Mouse (Mus musculus): Measurements from ENCODE around the gene Asic4. TPM values are rescaled to one million over a fixed set of nuclear protein-coding genes. Genes with fewer than 3 reads are reported as not detected.
A peak's percentile ranks its signal among the peaks of the same experiment; 100 is the strongest.

Asic4 gene
- total and polyA plus RNA-seq, 3 experiments = 0.18 to 0.19 TPM; not detected in 1

DNA sequence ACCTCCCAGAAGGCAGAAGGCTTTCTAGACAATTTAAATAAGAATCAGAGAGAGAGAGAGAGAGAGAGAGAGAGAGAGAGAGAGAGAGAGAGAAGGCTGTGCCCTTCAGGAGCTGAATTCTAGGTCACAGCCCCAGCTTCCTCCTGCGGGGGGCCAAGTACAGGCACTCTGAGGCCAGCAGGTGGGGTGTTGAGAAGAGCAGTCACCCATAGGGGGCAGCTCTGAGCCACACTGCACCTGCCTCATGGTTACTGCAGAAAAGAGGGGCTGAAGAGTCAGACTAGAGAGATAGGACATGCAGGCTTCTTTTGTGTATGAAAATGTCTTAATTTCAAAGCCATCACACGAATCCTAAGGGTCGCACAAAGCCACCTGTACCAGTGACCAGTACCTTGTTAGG, 36.5 kb upstream of the Asic4 start:
- no peak overlapping the region for H3K9ac ChIP-seq (ENCODE audit: control insufficient read depth, low read depth, low read length, poor library complexity, severe bottlenecking)
- no peaks in the 10 kb centered on the region for H3K79me2 ChIP-seq (ENCODE audit: control insufficient read depth, insufficient read depth, low read length, poor library complexity)
- H3K9me3 ChIP-seq (replicated peaks; ENCODE audit: insufficient read depth, low read length) = no peaks in the 10 kb centered on the region
- H3K4me1 ChIP-seq (ENCODE audit: control insufficient read depth in 1 of 2, insufficient read depth in 2 of 2, low read length in 2 of 2) = no peaks in the 10 kb centered on the region
- no peaks in the 10 kb centered on the region for H3K27me3 ChIP-seq (ENCODE audit: control insufficient read depth in 1 of 2, insufficient read depth in 2 of 2, low read length in 2 of 2)
- H3K4me3 ChIP-seq (ENCODE audit: control insufficient read depth in 1 of 2, insufficient read depth in 1 of 2, low read depth in 2 of 2, low read length in 2 of 2) = no peak overlapping the region
- TF ChIP-seq ZNF384 (IDR thresholded peaks at IDR 0.05; ENCODE audit: low read depth, low read length) (no peak), MYB (IDR thresholded peaks at IDR 0.05; ENCODE audit: low read depth, low read length) (no peak), RAD21 (IDR thresholded peaks at IDR 0.05; ENCODE audit: low read depth, low read length) (peak; percentile 49), JUND (IDR thresholded peaks at IDR 0.05; ENCODE audit: low read depth, low read length) (peak; percentile 22; the same call in 1 of the 2 replicates), CTCF (IDR thresholded peaks at IDR 0.05 in 2 of 3, conservative IDR thresholded peaks at IDR 0.05 in 1 of 3; ENCODE audit: control insufficient read depth in 1 of 3, insufficient read depth in 1 of 3, low read depth in 2 of 3, low read length in 3 of 3, poor library complexity in 1 of 3, severe bottlenecking in 1 of 3) (peak; percentile 76 to 92 (median 82)), MYC (IDR thresholded peaks at IDR 0.05; ENCODE audit: low read depth, low read length) (0 out of 2 replicates have a peak, but pooled peaks have one; percentile 15), SMC3 (IDR thresholded peaks at IDR 0.05; ENCODE audit: low read depth, low read length) (peak; percentile 66)
- DNase-seq (ENCODE audit: low read depth, low spot score) = peak; percentile 70
- H3K36me3 ChIP-seq (ENCODE audit: control insufficient read depth in 1 of 2, insufficient read depth in 2 of 2, low read length in 2 of 2) = no peaks in the 10 kb centered on the region
- no peak overlapping the region for H3K27ac ChIP-seq (ENCODE audit: control insufficient read depth, low read depth, low read length)

DNA sequence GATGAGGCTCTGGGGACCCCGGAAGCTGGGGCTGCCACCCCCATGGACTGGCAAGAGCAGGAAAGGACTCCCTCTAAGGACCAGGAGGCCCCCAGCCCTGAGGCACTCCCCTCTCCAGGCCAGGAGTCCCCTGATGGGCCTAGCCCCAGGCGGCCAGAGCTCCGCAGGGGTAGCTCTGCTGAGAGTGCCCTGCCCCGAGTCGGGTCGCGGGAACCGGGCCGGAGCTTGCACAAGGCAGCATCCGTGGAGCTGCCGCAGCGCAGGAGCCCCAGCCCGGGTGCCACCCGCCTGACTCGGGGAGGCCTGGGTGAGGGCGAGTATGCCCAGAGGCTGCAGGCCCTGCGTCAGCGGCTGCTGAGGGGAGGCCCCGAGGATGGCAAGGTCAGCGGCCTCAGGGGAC, 28.4 kb upstream of the Asic4 start:
- Histone ChIP-seq H3K9me3 (replicated peaks; ENCODE audit: insufficient read depth, low read length) (no peaks in the 10 kb centered on the region), H3K4me3 (ENCODE audit: control insufficient read depth in 1 of 2, insufficient read depth in 1 of 2, low read depth in 2 of 2, low read length in 2 of 2) (no peak overlapping the region), H3K36me3 (ENCODE audit: control insufficient read depth in 1 of 2, insufficient read depth in 2 of 2, low read length in 2 of 2) (no peaks in the 10 kb centered on the region), H3K27ac (ENCODE audit: control insufficient read depth, low read depth, low read length) (no peak overlapping the region), H3K79me2 (ENCODE audit: control insufficient read depth, insufficient read depth, low read length, poor library complexity) (no peaks in the 10 kb centered on the region), H3K9ac (ENCODE audit: control insufficient read depth, low read depth, low read length, poor library complexity, severe bottlenecking) (no peak overlapping the region), H3K4me1 (ENCODE audit: control insufficient read depth in 1 of 2, insufficient read depth in 2 of 2, low read length in 2 of 2) (0 out of 4 replicates have a peak, but pooled peaks cover 0 to 2% of the 10 kb centered on the region in 2 experiments), H3K27me3 (ENCODE audit: control insufficient read depth in 1 of 2, insufficient read depth in 2 of 2, low read length in 2 of 2) (no peaks in the 10 kb centered on the region)
- TF ChIP-seq ZNF384 (IDR thresholded peaks at IDR 0.05; ENCODE audit: low read depth, low read length) = no peak
- no peak for TF ChIP-seq CHD2 (IDR thresholded peaks at IDR 0.05; ENCODE audit: low read length)
- TF ChIP-seq POLR2A (IDR thresholded peaks at IDR 0.05; ENCODE audit: control insufficient read depth in 1 of 2, insufficient read depth in 1 of 2, low read depth in 1 of 2, low read length in 2 of 2, poor library complexity in 1 of 2) = no peak
- no peak for TF ChIP-seq POLR2AphosphoS5 (IDR thresholded peaks at IDR 0.05; ENCODE audit: borderline replicate concordance, low read depth, low read length)
- TF ChIP-seq CTCF (IDR thresholded peaks at IDR 0.05 in 2 of 3, conservative IDR thresholded peaks at IDR 0.05 in 1 of 3; ENCODE audit: control insufficient read depth in 1 of 3, insufficient read depth in 1 of 3, low read depth in 2 of 3, low read length in 3 of 3, poor library complexity in 1 of 3, severe bottlenecking in 1 of 3) = no peak
- TF ChIP-seq POLR2AphosphoS2 (IDR thresholded peaks at IDR 0.05; ENCODE audit: low read length) = no peak
- TF ChIP-seq MYC (IDR thresholded peaks at IDR 0.05; ENCODE audit: low read depth, low read length) = no peak
- TF ChIP-seq MXI1 (IDR thresholded peaks at IDR 0.05; ENCODE audit: low read depth, low read length) = no peak
- no peak for TF ChIP-seq MAX (IDR thresholded peaks at IDR 0.05; ENCODE audit: low read length)
- TF ChIP-seq USF1 (IDR thresholded peaks at IDR 0.05; ENCODE audit: low read depth, low read length) = no peak
- TF ChIP-seq CHD1 (IDR thresholded peaks at IDR 0.05; ENCODE audit: low read depth, low read length) = no peak
- no peak for TF ChIP-seq TCF12 (IDR thresholded peaks at IDR 0.05; ENCODE audit: low read depth, low read length)
- TF ChIP-seq EP300 (IDR thresholded peaks at IDR 0.05; ENCODE audit: low read depth in 1 of 2, low read length in 2 of 2) = no peak
- TF ChIP-seq ZC3H11A (IDR thresholded peaks at IDR 0.05; ENCODE audit: low read depth, low read length) = no peak
- no peak for TF ChIP-seq MAFK (IDR thresholded peaks at IDR 0.05; ENCODE audit: borderline replicate concordance, low read depth, low read length)
- TF ChIP-seq ELF1 (IDR thresholded peaks at IDR 0.05; ENCODE audit: low read depth, low read length) = no peak
- no peak for TF ChIP-seq ZMIZ1 (IDR thresholded peaks at IDR 0.05; ENCODE audit: low read depth, low read length)
- no peak for TF ChIP-seq JUND (IDR thresholded peaks at IDR 0.05; ENCODE audit: low read depth, low read length)
- no peak for TF ChIP-seq HCFC1 (IDR thresholded peaks at IDR 0.05; ENCODE audit: low read depth, low read length)
- no peak for DNase-seq (ENCODE audit: low read depth, low spot score)

All from MEL (cell line).